Mouse (Mus musculus) monocyte, adult 2 months (primary cell): ENCODE measurements around the gene Trim68.
"Not testable (repeated sequence)": the region's sequence is repeated elsewhere in the genome, so short reads cannot be mapped to it uniquely, and the experiment has no call there.

Experiments used
- DNase-seq, 2 experiments: peaks; one replicate each; pipeline ENCODE4 v3.0.0; 2022; ENCODE audit warnings: low spot score in 2 of 2, low read depth in 1 of 2

The Trim68 gene

DNA sequence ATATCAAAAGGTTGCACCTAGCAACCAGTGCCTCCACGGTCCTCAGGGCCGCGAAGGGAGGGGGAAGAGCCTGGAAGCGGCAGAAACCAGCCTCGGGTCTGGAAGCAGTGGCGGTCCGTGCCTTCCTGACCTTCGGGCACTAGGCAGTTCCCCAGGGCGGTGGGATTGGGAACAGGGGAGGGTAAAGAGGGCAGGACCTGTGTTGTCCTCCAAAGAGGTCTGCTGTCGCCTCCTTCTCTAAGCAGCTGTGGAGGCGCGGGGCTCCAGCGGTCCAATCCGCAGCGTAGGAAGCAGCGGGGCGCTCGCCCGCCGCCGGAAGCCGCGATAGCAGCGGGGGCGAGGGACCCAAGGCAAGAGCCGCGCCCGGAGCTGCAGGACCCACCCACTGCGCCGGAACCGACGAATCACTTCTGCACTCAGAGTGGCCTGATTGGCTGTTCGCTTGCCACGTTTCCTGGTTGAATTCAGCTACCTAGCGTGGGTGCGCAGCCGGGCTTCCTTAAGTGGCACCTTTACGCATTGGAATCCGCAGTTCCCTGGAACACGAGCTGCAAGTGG, at the start of gene Trim68:
TSS of gene Trim68 (minus strand) at position 384 of the 558 bp plus-strand sequence.
- peak; percentile 17 to 44 for DNase-seq

DNA sequence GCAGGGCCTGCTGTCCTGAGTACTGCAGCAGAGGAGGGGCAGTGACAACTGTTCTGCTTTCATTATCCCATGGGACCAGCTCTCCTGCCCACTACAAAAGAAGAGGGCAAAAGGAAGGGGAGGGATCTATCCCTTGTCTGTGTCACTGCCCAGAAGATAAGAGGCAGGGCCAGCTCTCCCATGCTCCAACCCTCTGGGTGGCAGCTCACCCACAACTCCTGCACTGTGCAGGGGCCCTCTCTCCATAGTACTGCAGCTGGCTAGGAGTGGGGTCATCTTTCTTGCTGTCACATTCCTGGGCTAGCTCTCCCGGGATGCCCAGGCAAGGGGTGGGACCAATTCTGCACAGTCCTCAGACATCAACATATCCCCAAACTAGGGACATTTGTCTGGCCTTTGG, 46.7 kb upstream of the Trim68 start:
- no peak for DNase-seq

DNA sequence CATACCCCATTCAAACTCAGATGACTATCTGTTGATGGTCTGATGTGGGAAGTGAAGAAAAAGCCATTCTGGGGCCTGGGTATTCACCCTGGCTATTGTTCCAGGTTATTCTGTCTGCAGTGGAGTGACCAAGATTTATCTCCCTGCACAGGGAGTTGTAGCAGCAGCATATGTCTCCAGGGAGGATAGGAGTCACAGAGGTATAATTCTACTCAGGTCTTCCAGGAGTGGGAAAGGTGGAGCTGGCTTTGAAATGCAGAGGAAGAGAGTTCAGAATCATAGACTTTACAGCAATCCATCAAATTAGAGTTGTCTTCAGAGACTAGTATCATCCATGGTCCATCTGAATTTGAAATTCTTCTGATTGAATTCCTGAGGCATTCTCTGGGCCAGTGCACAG, 40.3 kb upstream of the Trim68 start, which contains the start of gene Olfr559:
TSS of gene Olfr559 (minus strand) at position 101 of the 400 bp plus-strand sequence.
- DNase-seq: no peak

DNA sequence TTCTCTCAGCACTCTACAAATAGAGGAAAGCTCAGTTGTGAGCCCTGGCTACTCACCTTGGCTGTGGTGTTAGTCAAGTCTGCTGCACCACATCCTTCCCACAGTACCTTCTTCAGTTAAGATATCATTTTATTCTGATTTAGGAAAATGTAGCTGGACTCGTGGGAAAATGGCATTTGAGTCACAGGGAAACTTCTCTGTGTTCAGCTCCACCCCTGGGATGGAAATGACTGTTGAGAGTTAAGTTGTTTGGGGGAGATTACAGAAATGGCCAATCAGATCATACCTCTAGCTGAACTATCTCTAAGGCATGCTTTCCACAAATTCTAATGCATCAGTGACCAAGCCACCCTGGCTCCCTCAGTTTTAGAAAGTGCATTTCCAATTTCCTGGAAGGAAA, 31.8 kb upstream of the Trim68 start, which contains the start of gene Olfr33:
TSS of gene Olfr33 (minus strand) at position 101 of the 400 bp plus-strand sequence.
- no peak for DNase-seq

DNA sequence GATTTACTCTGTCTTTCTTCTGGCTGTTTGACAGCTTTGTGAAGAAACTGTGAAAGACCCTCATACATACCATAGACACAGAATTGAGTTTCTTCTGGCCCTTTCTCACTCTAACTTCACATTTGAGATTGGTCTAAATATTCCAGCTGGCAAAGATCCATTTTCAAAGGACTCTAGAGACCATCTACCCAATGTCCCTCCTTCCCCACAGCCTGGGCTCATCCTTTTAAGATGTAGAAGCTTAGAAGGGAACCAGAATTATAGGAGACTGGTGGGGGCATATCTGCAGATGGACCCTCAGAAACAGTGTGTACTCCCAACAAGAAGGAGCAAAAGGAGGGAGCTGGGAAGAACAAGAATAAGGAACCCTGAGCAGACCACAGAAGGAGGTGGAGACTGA, 14.8 kb upstream of the Trim68 start, which contains the start of gene Olfr558:
TSS of gene Olfr558 (plus strand) at position 301 of the 400 bp plus-strand sequence.
- no peak for DNase-seq

DNA sequence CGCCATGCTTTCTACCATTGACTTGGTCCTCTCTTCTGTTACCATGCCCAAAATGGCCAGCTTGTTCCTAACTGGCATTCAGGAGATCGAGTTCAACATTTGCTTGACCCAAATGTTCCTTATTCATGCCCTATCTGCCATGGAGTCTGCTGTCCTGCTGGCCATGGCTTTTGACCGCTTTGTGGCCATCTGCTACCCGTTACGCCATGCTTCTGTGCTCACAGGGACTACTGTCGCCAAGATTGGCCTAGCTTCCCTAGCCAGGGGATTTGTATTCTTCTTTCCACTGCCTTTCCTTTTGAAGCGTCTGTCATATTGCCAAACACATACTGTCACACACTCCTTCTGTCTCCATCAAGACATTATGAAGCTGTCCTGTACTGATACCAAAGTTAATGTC, 11.3 kb upstream of the Trim68 start:
- no peak for DNase-seq

DNA sequence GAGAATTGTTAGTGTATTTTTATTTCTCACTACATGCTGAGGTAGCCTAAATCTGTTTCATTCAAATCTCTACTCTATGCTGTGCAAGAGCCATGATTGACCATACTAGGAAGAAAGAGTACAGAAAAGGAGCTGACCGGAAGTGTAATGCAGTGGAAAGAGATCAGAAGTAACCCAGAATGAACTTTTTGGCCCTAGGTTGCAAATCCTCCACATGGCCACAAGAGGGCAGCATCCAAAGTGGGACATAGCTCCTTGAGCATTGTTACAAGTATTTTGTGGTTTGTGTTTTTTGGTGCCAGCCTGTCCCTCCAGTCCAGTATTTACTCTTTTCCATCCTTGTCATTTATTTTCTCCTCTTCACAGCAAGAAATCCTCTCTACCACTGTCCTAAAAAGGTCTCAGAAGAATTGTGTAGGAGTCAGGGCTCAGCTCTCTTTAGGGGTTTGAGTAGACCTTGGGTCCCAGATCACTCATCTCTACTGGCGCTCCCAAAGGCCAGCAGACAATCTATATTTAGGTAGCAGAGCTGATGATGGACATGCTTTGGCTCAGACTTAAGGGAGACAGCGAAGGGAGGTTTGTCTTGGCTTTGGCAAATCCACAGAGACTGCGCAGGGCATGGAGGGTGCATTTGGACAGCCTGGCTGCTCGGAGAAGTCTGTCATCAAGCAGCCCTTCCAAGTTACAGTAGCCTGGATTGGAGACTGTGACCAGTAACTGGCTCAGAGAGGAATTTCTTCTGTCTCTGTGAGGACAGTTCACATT, 8.4 kb upstream of the Trim68 start, which contains the start of gene Olfr557:
TSS of gene Olfr557 (plus strand) at position 553 of the 768 bp plus-strand sequence.
- no peak for DNase-seq

DNA sequence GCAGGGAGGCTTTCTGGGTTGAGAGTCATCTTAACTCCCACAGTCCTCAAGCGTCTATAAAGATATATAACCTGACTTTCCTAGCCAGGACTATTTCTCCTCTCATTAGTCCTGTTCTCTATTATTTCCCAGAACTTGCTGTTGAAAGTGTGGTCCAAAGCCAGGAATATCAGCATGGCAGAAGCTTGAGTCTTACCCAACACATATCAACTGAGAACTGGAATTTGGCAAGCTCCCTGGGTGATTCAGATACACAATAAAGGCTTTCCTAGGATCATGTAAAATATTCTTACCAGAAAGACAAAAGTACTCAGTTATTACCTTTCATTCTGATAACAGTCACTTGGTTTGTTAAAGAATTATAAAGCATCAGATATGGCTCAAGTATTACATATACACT, 5.2 kb downstream of the Trim68 start:
- no peak for DNase-seq

DNA sequence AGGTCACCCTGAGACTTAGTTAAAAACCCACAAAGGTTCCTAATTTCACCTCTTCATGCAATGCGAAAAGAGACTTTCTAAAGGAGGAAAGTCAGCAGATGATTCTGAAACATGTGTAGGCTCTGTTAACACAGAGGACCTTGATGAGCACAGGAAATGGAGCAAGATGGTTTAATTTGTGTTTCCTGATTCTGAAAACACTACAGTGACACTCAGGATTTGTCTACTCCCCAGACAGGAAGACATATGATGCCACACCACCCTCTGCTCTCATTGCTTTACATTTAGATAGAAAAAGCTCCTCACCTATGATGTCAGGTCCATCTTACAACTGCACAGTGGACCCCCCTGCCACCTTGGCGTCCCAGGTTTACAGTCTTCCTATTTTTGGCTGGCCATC, 10.9 kb downstream of the Trim68 start:
- no peak for DNase-seq

DNA sequence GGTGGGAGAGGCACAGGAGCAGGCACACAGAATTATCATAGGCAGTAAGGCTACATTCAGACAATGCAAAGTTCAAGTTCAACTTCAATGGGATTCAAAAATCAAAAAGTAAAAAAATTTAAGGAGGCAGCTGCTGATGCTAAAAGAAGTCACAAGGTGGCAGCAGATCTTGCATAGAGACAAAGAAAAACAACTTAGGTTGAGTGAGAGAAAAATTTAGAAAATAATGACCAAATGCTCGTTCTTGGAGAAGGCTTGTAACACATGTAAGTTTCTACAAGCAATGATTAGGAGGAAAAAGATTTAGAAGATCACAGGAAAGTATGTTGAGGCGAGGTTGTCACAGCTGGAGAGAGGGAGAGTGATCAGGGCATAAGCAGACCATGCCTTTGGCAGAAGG, 21.7 kb downstream of the Trim68 start:
- no peak for DNase-seq

DNA sequence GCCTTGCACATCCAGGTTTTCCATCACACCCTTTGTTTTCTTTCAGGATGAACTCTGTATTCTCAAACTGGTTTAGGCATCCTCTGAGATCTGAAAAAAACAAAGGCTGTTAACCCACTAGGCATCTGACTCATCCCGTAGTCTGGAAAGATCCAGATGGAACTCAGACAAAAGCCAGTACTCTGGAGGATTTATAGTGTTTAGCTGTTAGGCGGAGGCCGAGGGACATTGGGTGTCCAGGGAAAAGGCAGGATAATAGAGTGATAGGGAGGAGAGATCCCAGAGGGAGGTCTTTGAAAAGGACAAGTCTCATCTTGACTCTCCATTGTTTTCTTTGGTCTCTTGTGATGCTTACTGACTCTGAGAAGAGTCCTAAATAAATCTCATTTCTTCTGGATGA, 22.5 kb downstream of the Trim68 start, which contains the start of gene Olfr556:
TSS of gene Olfr556 (plus strand) at position 301 of the 400 bp plus-strand sequence.
- no peak for DNase-seq

DNA sequence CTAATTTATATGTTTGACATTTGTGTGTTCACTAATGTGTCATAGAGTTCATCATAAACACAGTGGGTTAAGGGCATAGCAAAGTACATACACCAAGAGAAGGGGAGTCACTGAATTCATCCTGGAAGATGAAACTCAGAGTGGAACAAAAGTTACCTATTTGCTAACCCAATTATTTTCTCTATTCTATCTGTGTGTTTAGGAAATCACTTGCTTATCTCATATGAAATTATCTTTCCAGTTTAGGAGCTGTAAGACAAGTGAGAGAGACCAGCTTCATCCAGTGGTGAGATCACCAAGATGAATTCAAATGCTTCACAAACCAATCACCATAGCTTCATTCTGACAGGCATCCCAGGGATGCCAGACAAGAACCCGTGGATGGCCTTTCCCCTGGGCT, 28.6 kb downstream of the Trim68 start, which contains the start of gene Olfr555:
TSS of gene Olfr555 (plus strand) at position 301 of the 400 bp plus-strand sequence.
- DNase-seq: no peak

DNA sequence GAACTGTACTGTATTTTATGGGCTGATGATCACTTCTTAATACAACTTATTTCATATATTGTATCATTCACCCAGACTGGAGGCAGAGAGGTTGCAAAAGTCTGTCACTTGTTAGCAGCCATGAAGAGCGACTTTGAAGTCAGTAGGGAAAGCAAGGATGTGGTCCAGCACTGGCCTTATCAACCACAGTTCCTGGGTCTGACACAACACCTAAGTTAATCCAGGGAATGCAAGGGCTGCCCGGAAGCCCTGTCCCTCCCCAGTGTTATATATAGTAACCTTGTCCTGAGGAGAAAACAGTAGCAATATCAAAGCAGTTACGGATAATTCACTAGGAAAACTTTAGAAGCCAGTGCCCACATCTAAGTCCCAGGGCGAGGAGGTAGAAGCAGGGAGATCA, 42.2 kb downstream of the Trim68 start:
- DNase-seq: not testable (repeated sequence)

DNA sequence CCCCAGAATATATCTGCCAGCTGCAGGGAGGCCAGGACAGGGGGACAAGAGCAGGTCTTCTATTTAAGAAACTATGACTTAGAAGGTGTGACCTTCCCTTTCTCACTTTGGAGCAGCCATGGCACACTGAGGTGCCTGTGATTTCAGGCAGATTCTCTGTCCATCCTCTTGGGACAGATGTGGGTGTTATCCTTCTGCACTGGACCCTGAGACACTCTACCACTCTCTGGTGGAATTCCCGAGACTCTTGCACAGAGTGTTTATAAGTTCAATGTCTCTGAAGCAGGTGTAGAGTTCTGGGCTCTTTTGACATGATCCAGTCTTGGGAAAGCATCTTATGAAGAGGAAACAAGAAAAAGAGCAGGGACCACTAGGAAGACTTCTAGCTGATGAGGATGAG, 49.0 kb downstream of the Trim68 start, which contains the start of gene Olfr554:
TSS of gene Olfr554 (plus strand) at position 301 of the 400 bp plus-strand sequence.
- no peak for DNase-seq

DNA sequence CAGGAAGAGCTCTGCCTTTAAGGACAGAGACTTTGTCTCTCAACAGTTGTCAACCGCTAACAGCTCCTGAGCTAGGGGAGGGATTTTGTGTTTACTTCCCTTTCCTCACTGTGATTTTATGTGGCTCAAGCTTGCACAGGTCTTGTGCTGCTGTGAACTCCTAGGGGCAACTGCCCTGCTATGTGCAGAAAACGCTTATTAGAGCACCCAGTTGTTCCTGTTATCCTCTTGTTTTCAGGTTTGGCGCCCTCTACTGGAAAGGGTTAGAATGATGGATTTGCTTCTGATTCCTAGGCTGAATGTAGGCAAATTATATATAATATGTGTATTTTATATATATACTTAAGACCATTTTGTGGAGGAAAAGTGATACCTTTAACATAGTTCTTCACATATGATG, 50.5 kb downstream of the Trim68 start:
- DNase-seq: peak in 1 of 2 experiments; percentile 18
